ENCODE assay signal across 18 mouse cellular contexts in genomic region chr8:12451857-12452256, GRCm38 (mm10).
DNase-seq lines count a peak whose midpoint lies in the region; TF ChIP-seq lines count a peak whose summit lies in the region.
"Had no signal": no experiment of that assay in that cellular context is flagged by ENCODE, and none has a peak within 500 bp of the region (broad histone marks: within the 10 kb centered on the region; RNA-seq: fewer than 3 reads in every experiment).

No protein-coding gene starts in this region.

- H3K4me3 ChIP-seq in E14TG2a.4 (replicated peaks; ENCODE audit: low read length) = 0 out of 2 replicates have a peak overlapping the region, but pooled peaks have one; percentile 10
- H3K4me3 ChIP-seq: embryonic facial prominence, embryonic 10.5 days; embryonic facial prominence, embryonic 12.5 days; forebrain, embryonic 12.5 days; forebrain, embryonic 15.5 days had no signal

- no peak for TF ChIP-seq CTCF in E14TG2a.4 (conservative IDR thresholded peaks at IDR 0.05; ENCODE audit: low read length)

- H3K9me3 ChIP-seq in E14TG2a.4 (ENCODE audit: low read length) = peaks cover 25% of the 10 kb centered on the region
- H3K9me3 ChIP-seq: embryonic facial prominence, embryonic 10.5 days; embryonic facial prominence, embryonic 12.5 days; forebrain, embryonic 12.5 days; forebrain, embryonic 15.5 days had no signal

- H3K27me3 ChIP-seq in E14TG2a.4 (ENCODE audit: insufficient read depth, low read length) = peaks cover 13% of the 10 kb centered on the region; the same call in 1 of the 2 replicates
- H3K27me3 ChIP-seq: forebrain, embryonic 15.5 days had no signal

- H3K4me1 ChIP-seq in E14TG2a.4 (replicated peaks; ENCODE audit: low read depth, low read length) = peaks cover 48% of the 10 kb centered on the region
- H3K4me1 ChIP-seq: embryonic facial prominence, embryonic 12.5 days; forebrain, embryonic 12.5 days; forebrain, embryonic 15.5 days had no signal

- DNase-seq in ES-CJ7 (ENCODE audit: low read depth, low spot score) = peak; percentile 59
- peak; percentile 45 for DNase-seq in ZHBTc4 (ENCODE audit: low read depth, low spot score)
- DNase-seq in frontal cortex, postnatal 25 days (ENCODE audit: low spot score in 2 of 2) = no peak
- DNase-seq in cerebellum, adult 11 months = no peak
- DNase-seq: adrenal gland, adult 2 months; adrenal gland, postnatal 10 days; adrenal gland, postnatal 25 days; cerebellum, adult 11-12 months; cerebellum, adult 2 months; cerebellum, adult 9-10 months; cerebellum, postnatal 10 days; cerebellum, postnatal 25 days; forebrain, postnatal 0 days had no signal

- H3K36me3 ChIP-seq in E14TG2a.4 (ENCODE audit: insufficient read depth, low read length) = no peaks in the 10 kb centered on the region
- H3K36me3 ChIP-seq: embryonic facial prominence, embryonic 10.5 days; embryonic facial prominence, embryonic 12.5 days; forebrain, embryonic 12.5 days; forebrain, embryonic 15.5 days had no signal

Comparison
In these comparisons a context has a peak if more than half of its experiments do, and no peak if none do; other contexts are left out.
1. DNase-seq: peak in ES-CJ7 (single experiment) and ZHBTc4 (single experiment); none in frontal cortex, postnatal 25 days (0 of 2) and cerebellum, adult 11 months (single experiment).